Mouse (Mus musculus) kidney, adult 2 months (tissue): Measurements from ENCODE around the gene Rap1gds1. TPM values are rescaled to one million over a fixed set of nuclear protein-coding genes. Genes with fewer than 3 reads are reported as not detected.

Source experiments
- DNase-seq: peaks from one replicate; pipeline ENCODE4 v3.0.0; 2021
- H3K27ac ChIP-seq: fragments of 200-500 bp; 2 replicates; pipeline ENCODE4 v1.5.1; 2012; ENCODE audit warnings: low read depth, low read length, control low read depth, inconsistent platforms; ENCODE audit not compliant: insufficient read depth
- H3K27me3 ChIP-seq: fragments of 200-500 bp; replicated peaks from 2 replicates; pipeline ENCODE4 v1.6.1; 2012; ENCODE audit warnings: mild to moderate bottlenecking, moderate library complexity, low read length, inconsistent platforms; ENCODE audit not compliant: control insufficient read depth, insufficient read depth
- H3K36me3 ChIP-seq: fragments of 200-500 bp; 2 replicates; pipeline ENCODE4 v1.6.1; 2012; ENCODE audit warnings: mild to moderate bottlenecking, moderate library complexity, low read length, inconsistent platforms; ENCODE audit not compliant: control insufficient read depth, insufficient read depth
- H3K4me1 ChIP-seq: fragments of 200-500 bp; 2 replicates; pipeline ENCODE4 v1.6.1; 2011; ENCODE audit warnings: low read length; ENCODE audit not compliant: control insufficient read depth, insufficient read depth
- H3K4me3 ChIP-seq: fragments of 200-500 bp; 2 replicates; pipeline ENCODE4 v1.5.1; 2011; ENCODE audit warnings: mild to moderate bottlenecking, low read depth, low read length, control low read depth; ENCODE audit not compliant: insufficient read depth
- CTCF ChIP-seq: fragments of 200-500 bp; conservative IDR thresholded peaks from 2 replicates; pipeline ENCODE4 v1.5.1; 2011; ENCODE audit warnings: low read depth, mild to moderate bottlenecking, control low read depth, low read length, moderate library complexity, mixed read lengths; ENCODE audit not compliant: insufficient read depth, insufficient read length
- POLR2A ChIP-seq: fragments of 200-500 bp; IDR thresholded peaks from one replicate; pipeline ENCODE4 v1.6.1; 2011; ENCODE audit warnings: low read depth, low read length, control low read depth
- WGBS: fragments of 180-500 bp; shearing (Covaris S2); methylation state at CpG from one replicate; pipeline ENCODE4 v1.1.7; 2018; 5-methylcytosine and 5-hydroxymethylcytosine counted together
- polyA plus RNA-seq: library from polyadenylated mRNA; depleted of rRNA; stranded (reverse); fragments of >200 nt; gene quantifications from 2 replicates; pipeline ENCODE4 v1.2.3, GENCODE M21; 2012

The Rap1gds1 gene
- polyA plus RNA-seq, 1 experiment: 26.2 TPM

DNA sequence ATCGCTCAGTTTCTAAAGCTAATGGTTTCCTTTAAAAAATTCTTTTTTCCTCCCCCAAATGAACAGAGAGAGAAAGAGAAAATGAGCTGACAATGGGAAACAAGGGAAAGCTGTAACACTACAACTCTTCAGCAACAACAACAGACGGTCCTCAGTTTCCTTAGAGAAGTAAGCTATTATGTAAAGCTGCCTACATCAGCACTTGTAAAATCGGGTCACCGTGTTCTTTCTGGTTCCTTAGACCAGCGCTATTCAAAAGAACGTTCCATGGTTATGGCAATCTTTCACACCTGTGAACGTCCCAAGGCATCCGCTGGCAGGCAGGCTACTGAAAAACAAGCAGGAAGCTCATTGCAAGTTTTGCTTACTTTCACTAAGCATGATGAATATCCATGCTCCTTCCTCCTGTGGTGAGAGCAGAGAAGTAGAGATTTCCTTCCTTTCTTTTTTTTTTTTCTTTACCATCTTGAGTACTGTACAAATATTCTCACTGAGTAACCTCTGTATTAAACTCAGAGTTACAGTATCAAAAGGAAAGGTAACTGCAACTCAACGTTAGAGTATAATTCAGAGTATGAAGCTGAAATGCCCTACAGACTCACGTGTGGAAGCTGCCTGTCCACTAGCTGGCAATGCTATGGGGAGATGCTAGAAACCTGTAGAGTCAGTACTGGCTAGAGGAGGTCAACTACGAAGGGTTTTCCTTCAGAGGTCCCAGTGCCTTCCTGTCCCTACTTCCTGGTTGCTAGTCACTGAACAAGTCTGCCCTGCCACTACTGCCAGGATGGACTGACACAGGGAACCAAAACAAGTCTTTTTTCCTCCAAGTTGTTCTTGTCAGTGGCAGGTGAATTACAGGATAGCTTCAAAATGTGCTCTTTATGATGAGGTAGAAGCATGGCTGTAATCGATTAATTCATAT lies 26.0 kb downstream of the Rap1gds1 start:
- 68% methylated on average over 12 of the region's 12 CpGs for WGBS

DNA sequence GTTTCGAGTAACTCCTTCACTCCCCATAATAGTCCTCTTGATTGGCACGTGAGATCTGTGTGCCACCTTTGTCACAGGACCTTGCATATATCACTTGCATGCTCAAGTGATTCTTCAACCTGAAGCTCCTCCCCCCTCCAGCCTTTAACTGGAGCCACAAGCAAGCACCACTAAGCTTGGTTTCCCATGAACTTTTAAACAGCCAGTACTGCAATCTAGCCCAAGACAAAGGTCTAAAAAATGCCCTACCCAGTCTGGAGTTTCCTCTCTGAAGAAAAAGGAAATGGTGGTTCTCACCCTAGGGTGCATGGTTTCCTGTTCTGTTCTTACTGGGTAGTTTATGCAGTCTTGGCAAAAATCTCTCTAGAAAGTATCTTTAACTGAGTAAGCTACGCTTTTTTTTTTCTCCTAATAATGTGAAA lies 32.6 kb downstream of the Rap1gds1 start:
- WGBS: 43% methylated on average over 3 of the region's 3 CpGs
- 0 out of 2 replicates have a peak overlapping the region, but pooled peaks have one; percentile 1 for H3K27ac ChIP-seq
- TF ChIP-seq POLR2A: no peak
- no peak for TF ChIP-seq CTCF

More for the DNA sequence above, 26.0 kb downstream of the Rap1gds1 start:
- Histone ChIP-seq H3K27me3 (no peaks in the 10 kb centered on the region), H3K27ac (no peak overlapping the region), H3K4me1 (no peaks in the 10 kb centered on the region), H3K4me3 (no peak overlapping the region), H3K36me3 (no peaks in the 10 kb centered on the region)
- TF ChIP-seq CTCF (no peak), POLR2A (no peak)
- no peak for DNase-seq

DNA sequence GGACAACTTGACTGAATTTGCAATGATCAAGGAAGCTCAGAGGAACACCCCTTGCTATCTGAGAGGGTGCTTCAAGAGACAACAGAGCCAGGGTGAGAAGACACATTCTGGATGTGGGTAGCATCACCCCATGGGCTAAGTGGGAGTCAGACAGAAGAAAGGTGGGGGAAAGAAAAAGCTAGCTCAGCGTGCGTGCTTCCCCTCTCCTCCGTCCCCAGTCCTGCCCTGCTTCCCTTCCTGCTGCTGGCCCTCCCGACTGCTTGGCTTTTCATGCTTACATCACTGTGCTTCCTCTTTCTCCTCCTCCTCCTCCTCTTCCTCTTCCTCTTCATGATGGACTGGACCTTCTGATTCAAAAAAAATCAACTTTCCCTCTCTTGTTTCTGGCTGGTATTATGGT lies 33.1 kb downstream of the Rap1gds1 start:
- DNase-seq: no peak
- 0 out of 2 replicates have a peak overlapping the region, but pooled peaks have one; percentile 22 for H3K27ac ChIP-seq
- peaks cover 3% of the 10 kb centered on the region; the same call in 1 of the 2 replicates for H3K4me1 ChIP-seq
- 77% methylated on average over 4 of the region's 4 CpGs for WGBS
- no peak for TF ChIP-seq POLR2A
- TF ChIP-seq CTCF: no peak
- H3K36me3 ChIP-seq: no peaks in the 10 kb centered on the region
- H3K4me3 ChIP-seq: no peak overlapping the region
- no peaks in the 10 kb centered on the region for H3K27me3 ChIP-seq

More for the DNA sequence above, 32.6 kb downstream of the Rap1gds1 start:
- Histone ChIP-seq H3K4me3 (no peak overlapping the region), H3K4me1 (peaks cover 3% of the 10 kb centered on the region; the same call in 1 of the 2 replicates), H3K27me3 (no peaks in the 10 kb centered on the region), H3K36me3 (no peaks in the 10 kb centered on the region)
- DNase-seq: peak; percentile 36

DNA sequence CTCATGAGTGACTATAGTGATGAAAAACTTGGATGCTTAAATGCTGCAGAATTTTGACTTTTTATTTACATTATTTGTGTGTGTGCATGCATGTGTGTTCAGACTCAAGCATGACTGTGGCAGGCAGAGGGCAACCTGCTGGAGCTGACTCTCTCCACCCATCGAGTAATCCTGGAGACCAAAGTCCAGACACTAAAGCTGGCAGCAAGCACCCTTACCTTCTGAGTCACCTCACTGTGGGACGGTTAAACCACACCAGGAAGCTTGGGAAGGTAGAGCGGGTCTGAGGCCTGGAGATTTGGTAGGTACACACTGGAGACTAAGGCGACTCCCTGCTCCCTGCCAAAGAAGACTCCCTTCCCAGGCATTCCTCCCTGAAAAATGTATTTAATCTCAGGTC lies 38.0 kb downstream of the Rap1gds1 start:
- H3K36me3 ChIP-seq: no peaks in the 10 kb centered on the region
- WGBS: 75% methylated on average over 4 of the region's 4 CpGs
- no peak overlapping the region for H3K4me3 ChIP-seq
- H3K27me3 ChIP-seq: no peaks in the 10 kb centered on the region
- H3K27ac ChIP-seq: no peak overlapping the region
- no peak for TF ChIP-seq POLR2A
- peak; percentile 33; the same call in 1 of the 2 replicates for TF ChIP-seq CTCF
- H3K4me1 ChIP-seq: no peaks in the 10 kb centered on the region
- peak; percentile 80 for DNase-seq

DNA sequence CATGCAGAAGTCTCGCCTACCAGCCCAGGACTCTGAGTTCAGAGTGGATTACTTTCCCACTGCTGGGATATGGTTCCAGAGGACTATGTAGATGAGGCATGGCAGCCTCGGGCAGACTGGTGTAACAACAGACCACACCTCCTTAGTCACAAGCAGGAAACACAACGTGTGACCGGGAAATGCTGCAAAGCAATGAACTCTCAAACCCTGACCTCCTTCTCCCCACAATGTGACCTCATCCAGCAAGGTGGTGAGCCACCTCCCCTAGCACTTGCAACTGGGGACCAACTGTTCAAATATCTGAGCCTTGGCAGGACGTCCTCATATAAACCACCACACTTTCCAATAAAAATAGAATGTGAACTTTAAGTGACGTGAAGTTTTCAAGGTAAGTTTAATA lies 41.8 kb downstream of the Rap1gds1 start:
- no peak for DNase-seq
- Histone ChIP-seq H3K4me3 (no peak overlapping the region), H3K36me3 (no peaks in the 10 kb centered on the region), H3K27ac (no peak overlapping the region), H3K4me1 (no peaks in the 10 kb centered on the region), H3K27me3 (no peaks in the 10 kb centered on the region)
- 81% methylated on average over 6 of the region's 6 CpGs for WGBS
- TF ChIP-seq POLR2A: no peak

DNA sequence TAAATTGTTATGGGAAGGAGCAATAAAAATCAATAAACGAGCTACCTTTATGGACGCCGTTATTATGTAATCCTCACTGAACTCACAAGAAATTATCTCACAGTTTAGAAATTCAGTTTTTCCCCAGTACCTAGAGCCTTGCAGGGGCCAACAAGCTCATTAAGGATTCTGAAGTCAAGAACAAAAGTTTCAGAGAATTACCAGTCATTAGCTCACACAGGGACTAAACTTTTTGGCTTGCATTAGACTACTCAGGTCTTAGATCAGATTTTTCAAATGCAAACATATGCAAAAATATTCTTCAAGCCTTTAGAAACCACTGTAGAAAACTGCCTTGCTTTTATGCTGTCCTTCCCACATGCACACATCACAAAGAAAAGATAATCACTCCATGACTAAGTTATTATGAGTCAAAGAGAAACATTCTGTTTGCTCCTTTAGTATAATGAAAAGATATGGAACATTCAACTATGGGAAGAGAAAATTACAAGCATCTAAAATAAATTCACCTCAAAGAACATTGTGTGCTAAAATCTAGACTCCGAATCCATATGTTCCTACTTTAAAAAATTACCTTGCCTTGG lies 44.3 kb downstream of the Rap1gds1 start:
- H3K4me1 ChIP-seq: no peaks in the 10 kb centered on the region
- H3K4me3 ChIP-seq: no peak overlapping the region
- no peak overlapping the region for H3K27ac ChIP-seq
- H3K27me3 ChIP-seq: no peaks in the 10 kb centered on the region
- no peaks in the 10 kb centered on the region for H3K36me3 ChIP-seq
- TF ChIP-seq POLR2A (no peak), CTCF (no peak)
- WGBS: 96% methylated on average over 4 of the region's 4 CpGs
- no peak for DNase-seq

DNA sequence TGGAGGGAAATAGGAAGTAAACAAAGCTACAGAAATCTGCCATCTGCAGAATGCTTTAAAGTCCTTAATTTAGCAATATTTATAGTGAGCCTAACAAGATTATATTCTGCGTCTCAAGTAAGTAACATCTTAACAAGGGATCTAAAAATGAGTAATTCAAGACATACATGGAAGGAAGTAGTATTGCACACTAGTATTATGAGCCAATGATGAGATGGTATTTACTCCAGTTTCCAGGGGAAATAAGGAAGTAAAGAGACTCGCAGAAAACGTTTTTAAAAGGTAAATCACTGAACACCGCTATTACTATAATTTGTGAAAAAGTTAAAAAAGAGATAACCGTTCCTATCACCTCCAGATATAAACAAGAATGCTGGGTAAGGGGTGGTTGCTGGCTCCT lies 49.9 kb downstream of the Rap1gds1 start:
- TF ChIP-seq CTCF (no peak), POLR2A (no peak)
- WGBS: 79% methylated on average over 5 of the region's 5 CpGs
- H3K27me3 ChIP-seq: no peaks in the 10 kb centered on the region
- H3K4me3 ChIP-seq: no peak overlapping the region
- H3K4me1 ChIP-seq: no peaks in the 10 kb centered on the region
- no peak for DNase-seq
- H3K27ac ChIP-seq: no peak overlapping the region
- no peaks in the 10 kb centered on the region for H3K36me3 ChIP-seq
